Mouse (Mus musculus) cortical plate, adult 2 months (tissue): ENCODE measurements around the gene Shisa5.

ENCODE experiments used
- CTCF ChIP-seq: fragments of 200-500 bp; IDR thresholded peaks from 2 replicates; pipeline ENCODE4 v1.5.1; 2011; ENCODE audit warnings: mild to moderate bottlenecking, control low read depth, low read length; ENCODE audit not compliant: insufficient read depth; ENCODE audit errors: extremely low read depth
- POLR2A ChIP-seq: fragments of 200-500 bp; IDR thresholded peaks from 2 replicates; pipeline ENCODE4 v1.6.1; 2011; ENCODE audit warnings: mild to moderate bottlenecking, low read length, control low read depth; ENCODE audit not compliant: insufficient read depth; ENCODE audit errors: extremely low read depth

DNA sequence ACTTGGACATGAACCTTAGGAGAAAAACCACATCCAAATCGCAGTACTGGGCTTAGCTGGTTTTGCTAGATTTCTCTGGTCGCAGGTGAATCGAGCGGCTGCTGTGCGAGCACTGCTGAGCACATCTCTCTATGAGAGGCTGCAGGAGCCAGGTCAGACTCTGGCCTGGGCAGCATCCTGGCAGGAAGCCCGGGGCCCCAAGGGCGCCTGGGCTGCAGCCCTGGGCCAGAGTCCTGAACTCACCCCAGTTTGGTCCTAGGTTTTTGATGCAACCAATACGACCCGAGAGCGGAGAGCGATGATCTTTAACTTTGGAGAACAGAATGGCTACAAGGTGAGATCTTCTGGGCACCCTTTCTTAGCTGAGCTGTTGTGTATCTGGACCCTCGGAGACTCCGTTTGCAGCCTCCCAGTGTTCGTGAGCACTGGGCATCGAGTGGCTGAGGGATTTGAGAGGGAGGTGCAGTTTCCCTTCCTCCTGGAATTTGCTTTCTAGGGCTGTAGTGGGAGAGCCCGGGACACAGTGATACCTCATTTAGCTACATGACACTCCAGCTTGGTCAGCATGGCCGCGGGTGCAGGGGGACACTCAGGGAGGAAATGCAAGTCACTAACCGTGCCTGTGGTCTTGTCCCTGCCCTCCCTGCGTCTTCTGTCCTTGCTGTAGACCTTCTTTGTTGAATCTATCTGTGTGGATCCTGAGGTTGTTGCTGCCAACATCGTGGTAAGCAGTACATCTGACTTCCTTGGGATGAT lies 31.2 kb upstream of the Shisa5 start:
- TF ChIP-seq CTCF (no peak), POLR2A (no peak)
